Mouse (Mus musculus) embryonic facial prominence, embryonic 14.5 days (tissue): ENCODE measurements around the gene C130050O18Rik. TPM values are rescaled to one million over a fixed set of nuclear protein-coding genes. Genes with fewer than 3 reads are reported as not detected.

ENCODE experiments used
- ATAC-seq: fragments of 200-750 bp; cut with Nextera tagmentation; 2 replicates; pipeline ENCODE4 v1.8.0; 2017; ENCODE audit warnings: low read depth, moderate number of reproducible peaks, moderate TSS enrichment
- DNase-seq: peaks from one replicate; pipeline ENCODE4 v3.0.0-alpha.2; 2015; ENCODE audit warnings: low spot score
- H3K27ac ChIP-seq: fragments of 300-500 bp; sonication (generic); replicated peaks from 2 replicates; pipeline ENCODE4 v1.5.1; 2014; ENCODE audit warnings: low read depth, mild to moderate bottlenecking, low read length, moderate library complexity
- H3K27me3 ChIP-seq: fragments of 300-500 bp; sonication (generic); replicated peaks from 2 replicates; pipeline ENCODE4 v1.6.1; 2014; ENCODE audit warnings: low read length; ENCODE audit not compliant: control insufficient read depth, insufficient read depth
- H3K36me3 ChIP-seq: fragments of 300-500 bp; sonication (generic); 2 replicates; pipeline ENCODE4 v1.6.1; 2014; ENCODE audit warnings: low read length, mixed read lengths; ENCODE audit not compliant: control insufficient read depth, insufficient read depth
- H3K4me1 ChIP-seq: fragments of 300-500 bp; sonication (generic); 2 replicates; pipeline ENCODE4 v1.6.1; 2014; ENCODE audit warnings: antibody characterized with exemption, low read length; ENCODE audit not compliant: control insufficient read depth, insufficient read depth
- H3K4me2 ChIP-seq: fragments of 300-500 bp; sonication (generic); 2 replicates; pipeline ENCODE4 v1.6.1; 2014; ENCODE audit warnings: low read depth, mild to moderate bottlenecking, low read length, moderate library complexity, mixed read lengths
- H3K4me3 ChIP-seq: fragments of 300-500 bp; sonication (generic); 2 replicates; pipeline ENCODE4 v1.5.1; 2014; ENCODE audit warnings: low read depth, mild to moderate bottlenecking, low read length
- H3K9ac ChIP-seq: fragments of 300-500 bp; sonication (generic); 2 replicates; pipeline ENCODE4 v1.6.1; 2014; ENCODE audit warnings: low read depth, mild to moderate bottlenecking, low read length, moderate library complexity, mixed read lengths
- H3K9me3 ChIP-seq: fragments of 300-500 bp; sonication (generic); 2 replicates; pipeline ENCODE4 v1.6.1; 2016; ENCODE audit warnings: low read length; ENCODE audit not compliant: control insufficient read depth
- WGBS: fragments of 180-500 bp; shearing (Covaris S2); extraction: QIAGEN DNeasy Blood & Tissue Kit; methylation state at CpG from one replicate; pipeline ENCODE4 v1.1.7; 2014; 5-methylcytosine and 5-hydroxymethylcytosine counted together
- microRNA counts: library from miRNA; unstranded; fragments of <30 nt; microRNA quantifications from one replicate; lab custom pipeline; 2017
- microRNA-seq: library from miRNA; unstranded; fragments of <30 nt; microRNA quantifications from one replicate; pipeline ENCODE4, GENCODE M21; 2016; ENCODE audit warnings: borderline number of aligned reads
- polyA plus RNA-seq: library from polyadenylated mRNA; unstranded; fragments of >200 nt; fragmentation: Nextera tagmentation; extraction: Ambion mirVana; gene quantifications from 2 replicates; pipeline ENCODE4 v1.2.1, GENCODE M21; 2014

The C130050O18Rik gene
- polyA plus RNA-seq, 1 experiment from 2014 or later: 5.2 TPM

DNA sequence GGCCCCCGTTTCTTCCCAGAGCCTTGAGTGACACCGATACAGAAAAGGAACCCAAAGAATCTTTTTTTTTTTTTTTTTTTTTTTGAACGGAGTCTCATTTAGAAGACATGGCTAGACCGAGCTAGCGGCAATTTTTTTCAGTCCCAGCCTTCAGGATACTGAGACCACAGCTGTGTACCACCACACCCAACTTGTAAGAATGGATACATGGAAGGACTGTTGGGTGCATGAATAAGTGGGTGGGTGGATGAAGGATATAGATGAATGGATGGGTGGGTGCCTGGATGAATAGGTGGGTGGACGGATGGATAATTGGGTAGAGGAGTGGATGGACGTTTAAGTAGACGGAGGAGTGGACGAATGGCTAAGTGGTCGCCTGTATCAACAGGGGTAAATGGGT, 54.9 kb downstream of the C130050O18Rik start:
- peak overlapping the region; percentile 71 for H3K9ac ChIP-seq
- peaks cover 4% of the 10 kb centered on the region; the same call in 1 of the 2 replicates for H3K36me3 ChIP-seq
- peaks cover 5% of the 10 kb centered on the region; the same call in 1 of the 2 replicates for H3K4me1 ChIP-seq
- DNase-seq: no peak
- H3K27ac ChIP-seq: no peak overlapping the region
- H3K9me3 ChIP-seq: no peaks in the 10 kb centered on the region
- H3K4me2 ChIP-seq: peak overlapping the region; percentile 90
- peak overlapping the region; percentile 65 for H3K4me3 ChIP-seq
- peak; percentile 10; the same call in 1 of the 2 replicates for ATAC-seq
- WGBS: 6% methylated on average over 10 of the region's 10 CpGs
- no peaks in the 10 kb centered on the region for H3K27me3 ChIP-seq

DNA sequence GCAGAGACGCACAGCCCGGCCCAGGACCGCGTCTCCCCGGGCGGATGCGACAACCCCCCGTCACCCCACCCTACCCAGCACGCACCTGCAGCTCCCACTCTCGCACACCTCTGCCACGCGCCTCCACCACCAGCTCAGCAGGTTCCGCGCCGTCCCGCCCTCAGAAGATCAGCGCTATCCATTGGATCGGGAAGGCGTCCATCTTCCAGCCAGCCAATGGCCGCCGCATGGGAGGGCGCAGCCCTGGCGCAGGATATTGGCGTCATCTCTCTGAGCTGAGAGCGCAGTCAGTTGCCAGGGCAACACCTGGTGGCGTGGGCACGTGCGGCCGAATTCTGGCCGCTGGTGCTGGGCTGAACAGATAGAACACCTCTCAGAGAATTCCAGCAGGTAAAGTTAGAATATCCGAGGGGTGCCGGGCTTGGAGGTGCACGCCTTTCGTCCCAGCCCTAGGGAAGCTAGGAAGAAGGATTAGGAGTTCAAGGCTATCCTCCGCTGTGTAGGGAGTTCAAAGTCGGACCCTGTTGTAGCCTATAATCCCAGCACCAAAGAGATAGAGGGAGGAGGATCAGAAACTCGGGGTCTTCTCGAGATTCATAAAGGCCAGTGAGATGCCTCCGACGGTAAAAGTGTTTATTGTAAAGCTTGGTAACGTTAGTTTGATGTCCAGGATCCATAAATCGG, 55.4 kb downstream of the C130050O18Rik start, which contains the start of gene 3110082I17Rik:
TSS of gene 3110082I17Rik (minus strand) at position 144 of the 684 bp plus-strand sequence.
- Histone ChIP-seq H3K27me3 (no peaks in the 10 kb centered on the region), H3K4me2 (peak within 1 kb of the TSS; percentile 90), H3K4me3 (peak within 1 kb of the TSS; percentile 65), H3K36me3 (no peaks in the 10 kb centered on the region), H3K4me1 (peaks cover 5% of the 10 kb centered on the region; the same call in 1 of the 2 replicates), H3K9me3 (no peaks in the 10 kb centered on the region), H3K9ac (peak within 1 kb of the TSS; percentile 71), H3K27ac (no peak within 1 kb of the TSS)
- DNase-seq (peak; percentile 98), ATAC-seq (peak; percentile 99)
- WGBS: 4% methylated on average over 39 of the region's 42 CpGs

DNA sequence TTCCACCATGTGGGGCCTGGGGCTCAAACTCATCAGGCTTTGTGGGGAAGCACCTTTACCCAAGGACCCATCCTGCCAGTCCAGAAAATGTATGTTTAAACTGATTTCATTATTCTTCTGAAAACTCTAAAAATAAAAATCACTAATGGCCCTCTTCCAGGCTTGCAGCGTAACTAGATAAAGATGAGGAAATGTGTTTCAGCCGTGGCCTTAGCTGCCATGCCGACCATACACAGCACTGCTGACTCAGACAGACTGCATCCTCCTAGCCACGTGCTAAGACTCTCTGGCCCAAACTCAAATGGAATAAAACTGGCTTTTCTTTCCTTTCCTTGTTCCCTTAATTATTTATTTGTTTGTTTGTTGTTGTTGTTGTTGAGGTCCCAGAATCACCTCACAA, 59.8 kb downstream of the C130050O18Rik start:
- 62% methylated on average over 4 of the region's 4 CpGs for WGBS
- Histone ChIP-seq H3K36me3 (no peaks in the 10 kb centered on the region), H3K4me2 (no peak overlapping the region), H3K9me3 (no peaks in the 10 kb centered on the region), H3K9ac (no peak overlapping the region), H3K4me3 (no peak overlapping the region), H3K27me3 (no peaks in the 10 kb centered on the region), H3K4me1 (no peaks in the 10 kb centered on the region; the same call in 1 of the 2 replicates), H3K27ac (no peak overlapping the region)
- ATAC-seq: no peak
- no peak for DNase-seq

MicroRNAs encoded within 50 kb of the gene (microRNA counts, 519-probe panel; counts per million panel counts)
- microRNA mmu-miR-339-3p (lab: Ali Mortazavi, UCI) (19.3 counts per million), microRNA mmu-miR-339-5p (lab: Ali Mortazavi, UCI) (19.3 counts per million)

Small RNAs within 50 kb of the gene (microRNA-seq; reads per million reads assigned to microRNA genes)
- 429 reads per million, percentile 68 among the genes with 10 or more reads in this experiment for gene Mir339

Other genes starting within 250 kb of the C130050O18Rik start
- 56.3 and 59.5 TPM in 2 replicates for gene Sun1, start 204.6 kb upstream of the C130050O18Rik start, polyA plus RNA-seq
- gene Get4, start 153.0 kb upstream of the C130050O18Rik start, polyA plus RNA-seq: 136 and 156 TPM in 2 replicates
- gene Adap1, start 79.7 kb upstream of the C130050O18Rik start, polyA plus RNA-seq: 5.1 and 5.7 TPM in 2 replicates
- gene Cox19, start 53.9 kb upstream of the C130050O18Rik start, polyA plus RNA-seq: 106 and 107 TPM in 2 replicates
- gene Cyp2w1, start 52.7 kb upstream of the C130050O18Rik start, polyA plus RNA-seq: 11.5 and 11.8 TPM in 2 replicates
- gene Gpr146, start 27.6 kb upstream of the C130050O18Rik start, polyA plus RNA-seq: 2.0 and 2.8 TPM in 2 replicates
- gene Gper1, start 17.9 kb downstream of the C130050O18Rik start, polyA plus RNA-seq: 5.1 and 6.7 TPM in 2 replicates
- gene 3110082I17Rik, start 55.2 kb downstream of the C130050O18Rik start, polyA plus RNA-seq: 24.7 and 30.9 TPM in 2 replicates
- gene Zfand2a, start 79.3 kb downstream of the C130050O18Rik start, polyA plus RNA-seq: 5.4 and 10.8 TPM in 2 replicates
- 2.5 and 2.9 TPM in 2 replicates for gene Uncx, start 138.2 kb downstream of the C130050O18Rik start, polyA plus RNA-seq